ENCODE assay signal across 8 mouse cellular contexts in the genomic region with DNA sequence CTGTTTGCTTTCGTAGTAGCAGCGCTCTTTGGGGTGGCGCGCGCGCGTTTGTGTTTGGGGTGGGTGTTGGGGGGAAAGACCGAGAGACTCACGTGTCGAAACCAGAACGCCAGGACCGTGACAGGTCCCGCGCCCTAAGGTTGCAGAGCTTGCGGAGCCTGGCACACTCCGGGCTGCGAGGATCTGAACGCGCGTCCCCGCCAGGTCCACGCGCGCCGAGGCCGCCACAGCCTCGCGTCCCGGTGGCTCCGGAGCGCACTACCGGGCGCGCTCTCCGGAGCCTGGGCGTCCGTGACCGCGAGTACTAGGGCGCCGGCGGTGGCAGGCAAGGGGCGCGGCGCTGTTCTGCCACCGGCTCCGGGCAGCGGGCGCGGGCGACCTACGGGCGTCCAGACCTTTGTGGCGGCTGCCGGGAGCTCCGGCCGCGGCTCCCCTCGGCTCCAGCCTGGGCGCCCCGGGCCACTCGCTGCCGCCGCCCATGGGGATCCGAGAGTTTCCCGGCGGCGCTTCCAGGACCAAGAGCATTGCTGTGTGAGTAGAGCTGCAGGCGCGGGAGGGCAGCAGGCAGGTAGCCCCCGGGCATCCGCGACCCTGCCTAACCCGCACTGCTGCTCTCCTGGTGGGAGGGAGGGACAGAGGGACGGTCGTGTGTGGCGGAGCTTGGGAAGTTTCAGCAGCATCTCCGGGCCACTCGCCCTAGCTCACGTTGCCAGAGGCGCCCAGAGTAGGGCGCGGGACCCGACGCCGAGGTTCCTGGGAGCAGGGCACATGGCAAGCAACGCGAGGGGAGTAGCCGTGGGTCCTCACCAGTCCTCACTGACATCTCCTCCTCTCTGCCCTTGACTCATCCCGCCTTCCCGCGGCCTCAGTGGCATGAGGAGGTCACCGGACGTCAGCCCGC.
A peak's percentile ranks its signal among the peaks of the same experiment; 100 is the strongest.
DNase-seq lines count a peak whose midpoint lies in the region; ATAC-seq and TF ChIP-seq lines count a peak whose summit lies in the region.

No protein-coding gene starts in this region.

- peak; percentile 24 for DNase-seq in left cerebral cortex, postnatal 4 days
- no peak for DNase-seq in left cerebral cortex, postnatal 14 days (ENCODE audit: low spot score in 2 of 2)
- DNase-seq in cerebellum, adult 2 months = peak; percentile 78 to 81
- DNase-seq in frontal cortex, postnatal 36 days (ENCODE audit: low spot score in 2 of 2) = peak; percentile 18 to 24
- peak; percentile 16 to 54 for DNase-seq in kidney, postnatal 25 days
- no peak for DNase-seq in urinary bladder, postnatal 10 days (ENCODE audit: low spot score)

- H3K4me1 ChIP-seq in cerebellum, adult 2 months (ENCODE audit: control insufficient read depth, insufficient read depth, low read length) = peaks cover 16% of the 10 kb centered on the region
- H3K4me1 ChIP-seq in midbrain, embryonic 12.5 days = peaks cover 10% of the 10 kb centered on the region; the same call in 1 of the 2 replicates

- H3K4me3 ChIP-seq in cerebellum, adult 2 months (replicated peaks; ENCODE audit: insufficient read depth, low read depth, low read length) = peak overlapping the region; percentile 87
- peak overlapping the region; percentile 56 for H3K4me3 ChIP-seq in midbrain, embryonic 12.5 days

- peak overlapping the region; percentile 63 for H3K9ac ChIP-seq in midbrain, embryonic 12.5 days (replicated peaks)

- H3K27me3 ChIP-seq in cerebellum, adult 2 months (ENCODE audit: control insufficient read depth, insufficient read depth, low read length) = no peaks in the 10 kb centered on the region
- peaks cover 48% of the 10 kb centered on the region for H3K27me3 ChIP-seq in midbrain, embryonic 12.5 days

- no peaks in the 10 kb centered on the region for H3K36me3 ChIP-seq in midbrain, embryonic 12.5 days

- H3K4me2 ChIP-seq in midbrain, embryonic 12.5 days (replicated peaks) = peak overlapping the region; percentile 94

- H3K27ac ChIP-seq in cerebellum, adult 2 months (ENCODE audit: insufficient read depth, low read length) = peak overlapping the region; percentile 92
- no peak overlapping the region for H3K27ac ChIP-seq in midbrain, embryonic 12.5 days (replicated peaks)

- under 1% methylated on average over 95 of the region's 95 CpGs for WGBS in cerebellum, adult 2 months
- under 1% methylated on average over 95 of the region's 95 CpGs for WGBS in midbrain, embryonic 12.5 days

- 0 out of 2 replicates have a peak, but pooled peaks have one; percentile 30 for TF ChIP-seq POLR2A in cerebellum, adult 2 months (IDR thresholded peaks at IDR 0.05; ENCODE audit: borderline replicate concordance, insufficient read depth, low read length)

- peak; percentile 23; the same call in 1 of the 2 replicates for ATAC-seq in midbrain, embryonic 12.5 days (ENCODE audit: low FRiP score, low read depth)
- no peak for ATAC-seq in erythroblast, adult 5-6 weeks (replicated peaks; ENCODE audit: low FRiP score, poor library complexity, severe bottlenecking)

- no peaks in the 10 kb centered on the region for H3K9me3 ChIP-seq in midbrain, embryonic 12.5 days

- no peak for TF ChIP-seq CTCF in cerebellum, adult 2 months (IDR thresholded peaks at IDR 0.05; ENCODE audit: borderline replicate concordance, insufficient read depth, low read depth, low read length)

- intact Hi-C loops in left cerebral cortex, postnatal 4 days (cut with DNase I) = no loop called here
- intact Hi-C loops in left cerebral cortex, postnatal 14 days (cut with DNase I) = no loop called here

Comparison
In these comparisons a context has a peak if more than half of its experiments do, and no peak if none do; other contexts are left out.
1. DNase-seq: peak in left cerebral cortex, postnatal 4 days (single experiment), cerebellum, adult 2 months (2 of 2), frontal cortex, postnatal 36 days (2 of 2) and kidney, postnatal 25 days (2 of 2); none in left cerebral cortex, postnatal 14 days (0 of 2) and urinary bladder, postnatal 10 days (single experiment).